Mouse (Mus musculus): Measurements from ENCODE around the gene Gpr50. TPM values are rescaled to one million over a fixed set of nuclear protein-coding genes. Genes with fewer than 3 reads are reported as not detected.

Gene Gpr50
- 0.42 and 1.0 TPM in 2 replicates for polyA plus RNA-seq (2014; fragmentation: Nextera tagmentation; extraction: Ambion mirVana)

- Histone ChIP-seq H3K9ac (no peak within 1 kb of the TSS), H3K27ac (ENCODE audit: low read depth) (no peak within 1 kb of the TSS), H3K4me2 (peak within 1 kb of the TSS; percentile 60), H3K4me1 (ENCODE audit: insufficient read depth) (no peaks in the 10 kb centered on the region), H3K36me3 (ENCODE audit: insufficient read depth) (no peaks in the 10 kb centered on the region), H3K27me3 (ENCODE audit: insufficient read depth, low read length) (peaks cover 84% of the 10 kb centered on the region), H3K9me3 (ENCODE audit: low read depth, low read length) (no peaks in the 10 kb centered on the region; the same call in 1 of the 2 replicates), H3K4me3 (ENCODE audit: low read depth, low read length) (peak within 1 kb of the TSS; percentile 37)
- DNase-seq (no peak), ATAC-seq (ENCODE audit: insufficient read depth) (peak; percentile 54; the same call in 1 of the 2 replicates)
- WGBS = 29% methylated on average over 9 of the region's 9 CpGs
- TF ChIP-seq CTCF (IDR thresholded peaks at IDR 0.05; ENCODE audit: low read depth) = no peak
Observed at GRCm38 (mm10) chrX:71663374-71663773, at the start of gene Gpr50. Gene Gpr50 (plus strand): TSS chrX:71663667.

GRCm38 (mm10) chrX:71622286-71622685, 41.2 kb upstream of the Gpr50 start:
- Histone ChIP-seq H3K36me3 (ENCODE audit: insufficient read depth) (no peaks in the 10 kb centered on the region), H3K9me3 (ENCODE audit: low read depth, low read length) (no peaks in the 10 kb centered on the region), H3K4me2 (no peak overlapping the region), H3K27me3 (ENCODE audit: insufficient read depth, low read length) (no peaks in the 10 kb centered on the region), H3K4me3 (ENCODE audit: low read depth, low read length) (no peak overlapping the region), H3K9ac (no peak overlapping the region), H3K4me1 (ENCODE audit: insufficient read depth) (no peaks in the 10 kb centered on the region), H3K27ac (ENCODE audit: low read depth) (no peak overlapping the region)
- DNase-seq (peak; percentile 8), ATAC-seq (ENCODE audit: insufficient read depth) (no peak)
- TF ChIP-seq CTCF (IDR thresholded peaks at IDR 0.05; ENCODE audit: low read depth) = no peak
- WGBS = 50% methylated on average over 1 of the region's 1 CpGs

- Histone ChIP-seq H3K4me2 (no peak overlapping the region), H3K27ac (ENCODE audit: low read depth) (no peak overlapping the region), H3K4me3 (ENCODE audit: low read depth, low read length) (no peak overlapping the region), H3K36me3 (ENCODE audit: insufficient read depth) (no peaks in the 10 kb centered on the region), H3K9me3 (ENCODE audit: low read depth, low read length) (no peaks in the 10 kb centered on the region), H3K27me3 (ENCODE audit: insufficient read depth, low read length) (no peaks in the 10 kb centered on the region), H3K9ac (no peak overlapping the region), H3K4me1 (ENCODE audit: insufficient read depth) (no peaks in the 10 kb centered on the region)
- DNase-seq (peak; percentile 29), ATAC-seq (ENCODE audit: insufficient read depth) (no peak)
- WGBS = 5% methylated on average over 1 of the region's 1 CpGs
- TF ChIP-seq CTCF (IDR thresholded peaks at IDR 0.05; ENCODE audit: low read depth) = peak; percentile 56
Observed at GRCm38 (mm10) chrX:71623843-71624242, 39.6 kb upstream of the Gpr50 start.

GRCm38 (mm10) chrX:71628306-71628705, 35.2 kb upstream of the Gpr50 start:
- no peak overlapping the region for H3K4me2 ChIP-seq
- WGBS = 6% methylated on average over 4 of the region's 4 CpGs
- no peak overlapping the region for H3K4me3 ChIP-seq (ENCODE audit: low read depth, low read length)
- ATAC-seq (ENCODE audit: insufficient read depth) = no peak
- no peak overlapping the region for H3K27ac ChIP-seq (ENCODE audit: low read depth)
- H3K36me3 ChIP-seq (ENCODE audit: insufficient read depth) = no peaks in the 10 kb centered on the region
- no peak overlapping the region for H3K9ac ChIP-seq
- H3K4me1 ChIP-seq (ENCODE audit: insufficient read depth) = no peaks in the 10 kb centered on the region
- H3K9me3 ChIP-seq (ENCODE audit: low read depth, low read length) = no peaks in the 10 kb centered on the region
- DNase-seq = peak; percentile 74
- TF ChIP-seq CTCF (IDR thresholded peaks at IDR 0.05; ENCODE audit: low read depth) = peak; percentile 66
- H3K27me3 ChIP-seq (ENCODE audit: insufficient read depth, low read length) = no peaks in the 10 kb centered on the region

GRCm38 (mm10) chrX:71630709-71631108, 32.8 kb upstream of the Gpr50 start:
- Histone ChIP-seq H3K4me2 (no peak overlapping the region), H3K4me3 (ENCODE audit: low read depth, low read length) (no peak overlapping the region), H3K9ac (no peak overlapping the region), H3K4me1 (ENCODE audit: insufficient read depth) (no peaks in the 10 kb centered on the region), H3K36me3 (ENCODE audit: insufficient read depth) (no peaks in the 10 kb centered on the region), H3K27me3 (ENCODE audit: insufficient read depth, low read length) (no peaks in the 10 kb centered on the region), H3K9me3 (ENCODE audit: low read depth, low read length) (no peaks in the 10 kb centered on the region), H3K27ac (ENCODE audit: low read depth) (no peak overlapping the region)
- ATAC-seq (ENCODE audit: insufficient read depth) = no peak
- TF ChIP-seq CTCF (IDR thresholded peaks at IDR 0.05; ENCODE audit: low read depth) = no peak
- WGBS = 54% methylated on average over 4 of the region's 4 CpGs
- DNase-seq = peak; percentile 32

- Histone ChIP-seq H3K27me3 (ENCODE audit: insufficient read depth, low read length) (no peaks in the 10 kb centered on the region), H3K36me3 (ENCODE audit: insufficient read depth) (no peaks in the 10 kb centered on the region), H3K27ac (ENCODE audit: low read depth) (no peak overlapping the region), H3K4me1 (ENCODE audit: insufficient read depth) (no peaks in the 10 kb centered on the region), H3K4me3 (ENCODE audit: low read depth, low read length) (no peak overlapping the region), H3K9me3 (ENCODE audit: low read depth, low read length) (no peaks in the 10 kb centered on the region), H3K4me2 (no peak overlapping the region), H3K9ac (no peak overlapping the region)
- no peak for ATAC-seq (ENCODE audit: insufficient read depth)
- TF ChIP-seq CTCF (IDR thresholded peaks at IDR 0.05; ENCODE audit: low read depth) = no peak
- DNase-seq = no peak
- WGBS = 30% methylated on average over 1 of the region's 1 CpGs
Observed at GRCm38 (mm10) chrX:71631130-71631529, 32.3 kb upstream of the Gpr50 start.

GRCm38 (mm10) chrX:71647958-71648357, 15.5 kb upstream of the Gpr50 start:
- no peak overlapping the region for H3K4me3 ChIP-seq (ENCODE audit: low read depth, low read length)
- H3K9ac ChIP-seq = no peak overlapping the region
- 3% methylated on average over 6 of the region's 6 CpGs for WGBS
- H3K9me3 ChIP-seq (ENCODE audit: low read depth, low read length) = no peaks in the 10 kb centered on the region
- H3K27me3 ChIP-seq (ENCODE audit: insufficient read depth, low read length) = no peaks in the 10 kb centered on the region
- H3K4me1 ChIP-seq (ENCODE audit: insufficient read depth) = no peaks in the 10 kb centered on the region
- H3K27ac ChIP-seq (ENCODE audit: low read depth) = no peak overlapping the region
- DNase-seq = peak; percentile 86
- ATAC-seq (ENCODE audit: insufficient read depth) = no peak
- H3K4me2 ChIP-seq = no peak overlapping the region
- peak; percentile 76 for TF ChIP-seq CTCF (IDR thresholded peaks at IDR 0.05; ENCODE audit: low read depth)
- H3K36me3 ChIP-seq (ENCODE audit: insufficient read depth) = no peaks in the 10 kb centered on the region

- Histone ChIP-seq H3K9ac (no peak overlapping the region), H3K4me3 (ENCODE audit: low read depth, low read length) (no peak overlapping the region), H3K4me1 (ENCODE audit: insufficient read depth) (no peaks in the 10 kb centered on the region), H3K36me3 (ENCODE audit: insufficient read depth) (no peaks in the 10 kb centered on the region), H3K27me3 (ENCODE audit: insufficient read depth, low read length) (no peaks in the 10 kb centered on the region), H3K9me3 (ENCODE audit: low read depth, low read length) (no peaks in the 10 kb centered on the region), H3K4me2 (no peak overlapping the region), H3K27ac (ENCODE audit: low read depth) (no peak overlapping the region)
- no peak for DNase-seq
- peak; percentile 35; the same call in 1 of the 2 replicates for ATAC-seq (ENCODE audit: insufficient read depth)
- no peak for TF ChIP-seq CTCF (IDR thresholded peaks at IDR 0.05; ENCODE audit: low read depth)
- 4% methylated on average over 1 of the region's 1 CpGs for WGBS
Observed at GRCm38 (mm10) chrX:71648434-71648833, 15.0 kb upstream of the Gpr50 start.
